Comparison of ENCODE assay signal across 28 mouse cellular contexts in the genomic region with DNA sequence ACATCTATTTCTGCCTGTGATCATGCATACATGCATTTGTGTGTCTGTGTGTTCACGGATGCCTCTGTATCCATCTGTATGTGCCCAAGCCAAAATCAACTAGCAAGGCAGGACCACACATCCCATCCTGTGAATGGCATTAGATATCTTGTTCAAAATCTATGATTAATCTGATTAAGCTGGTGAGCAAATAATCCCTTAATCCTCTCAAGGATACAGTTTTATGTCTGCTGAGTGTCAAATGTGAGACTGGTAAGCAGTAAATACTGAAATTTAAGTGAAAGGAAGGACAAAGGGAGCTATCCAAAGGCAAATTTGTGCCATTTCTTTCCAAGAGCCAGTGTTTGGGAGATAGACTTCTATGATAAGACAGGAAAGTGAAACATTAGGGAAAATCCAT.
"Had no signal": no experiment of that assay in that cellular context is flagged by ENCODE, and none has a peak within 500 bp of the region (broad histone marks: within the 10 kb centered on the region; RNA-seq: fewer than 3 reads in every experiment).

No protein-coding gene starts in this region.

- H3K9ac ChIP-seq: embryonic facial prominence, embryonic 12.5 days; embryonic facial prominence, embryonic 13.5 days; embryonic facial prominence, embryonic 15.5 days; forebrain, embryonic 12.5 days; forebrain, embryonic 13.5 days; forebrain, embryonic 15.5 days; forebrain, postnatal 0 days had no signal

- H3K4me3 ChIP-seq: embryonic facial prominence, embryonic 10.5 days; embryonic facial prominence, embryonic 12.5 days; embryonic facial prominence, embryonic 13.5 days; embryonic facial prominence, embryonic 15.5 days; erythroblast, embryonic 14.5 days; forebrain, embryonic 10.5 days; forebrain, embryonic 12.5 days; forebrain, embryonic 13.5 days; forebrain, embryonic 15.5 days; gastrocnemius, adult 2 months had no signal

- H3K27ac ChIP-seq: embryonic facial prominence, embryonic 10.5 days; embryonic facial prominence, embryonic 12.5 days; embryonic facial prominence, embryonic 13.5 days; embryonic facial prominence, embryonic 15.5 days; forebrain, embryonic 10.5 days; forebrain, embryonic 12.5 days; forebrain, embryonic 13.5 days; forebrain, embryonic 15.5 days; gastrocnemius, adult 2 months had no signal

- H3K4me1 ChIP-seq: embryonic facial prominence, embryonic 12.5 days; embryonic facial prominence, embryonic 13.5 days; embryonic facial prominence, embryonic 15.5 days; forebrain, embryonic 15.5 days had no signal

- H3K36me3 ChIP-seq: embryonic facial prominence, embryonic 10.5 days; embryonic facial prominence, embryonic 12.5 days; embryonic facial prominence, embryonic 13.5 days; embryonic facial prominence, embryonic 15.5 days; forebrain, embryonic 10.5 days; forebrain, embryonic 12.5 days; forebrain, embryonic 15.5 days had no signal

- H3K9me3 ChIP-seq: embryonic facial prominence, embryonic 10.5 days; embryonic facial prominence, embryonic 12.5 days; embryonic facial prominence, embryonic 13.5 days; embryonic facial prominence, embryonic 15.5 days; forebrain, embryonic 10.5 days; forebrain, embryonic 12.5 days; forebrain, embryonic 13.5 days; forebrain, embryonic 15.5 days had no signal

- H3K4me2 ChIP-seq: embryonic facial prominence, embryonic 12.5 days; embryonic facial prominence, embryonic 13.5 days; embryonic facial prominence, embryonic 15.5 days; forebrain, embryonic 12.5 days; forebrain, embryonic 13.5 days; forebrain, embryonic 15.5 days had no signal

- ATAC-seq: forebrain, embryonic 13.5 days; forebrain, embryonic 14.5 days; forebrain, embryonic 15.5 days; forebrain, embryonic 16.5 days; forebrain, postnatal 0 days had no signal

- H3K27me3 ChIP-seq: embryonic facial prominence, embryonic 12.5 days; forebrain, embryonic 12.5 days; forebrain, embryonic 13.5 days; forebrain, embryonic 15.5 days had no signal

- DNase-seq: cerebellum, adult 2 months; cerebellum, adult 8-10 months; cerebellum, adult 9-10 months; cerebellum, adult 9-11 months; cerebellum, postnatal 10 days; cerebellum, postnatal 14 days; cerebellum, postnatal 25 days; cerebellum, postnatal 36 days; embryo, embryonic 11 days; forebrain, postnatal 0 days; gastrocnemius, adult 2 months; gastrocnemius, postnatal 10 days; gastrocnemius, postnatal 14 days; gastrocnemius, postnatal 25 days; gastrocnemius, postnatal 36 days; heart, adult 11 months; heart, adult 18-20 months had no signal
